Comparison of ENCODE assay signal across 10 mouse cellular contexts in the genomic region with DNA sequence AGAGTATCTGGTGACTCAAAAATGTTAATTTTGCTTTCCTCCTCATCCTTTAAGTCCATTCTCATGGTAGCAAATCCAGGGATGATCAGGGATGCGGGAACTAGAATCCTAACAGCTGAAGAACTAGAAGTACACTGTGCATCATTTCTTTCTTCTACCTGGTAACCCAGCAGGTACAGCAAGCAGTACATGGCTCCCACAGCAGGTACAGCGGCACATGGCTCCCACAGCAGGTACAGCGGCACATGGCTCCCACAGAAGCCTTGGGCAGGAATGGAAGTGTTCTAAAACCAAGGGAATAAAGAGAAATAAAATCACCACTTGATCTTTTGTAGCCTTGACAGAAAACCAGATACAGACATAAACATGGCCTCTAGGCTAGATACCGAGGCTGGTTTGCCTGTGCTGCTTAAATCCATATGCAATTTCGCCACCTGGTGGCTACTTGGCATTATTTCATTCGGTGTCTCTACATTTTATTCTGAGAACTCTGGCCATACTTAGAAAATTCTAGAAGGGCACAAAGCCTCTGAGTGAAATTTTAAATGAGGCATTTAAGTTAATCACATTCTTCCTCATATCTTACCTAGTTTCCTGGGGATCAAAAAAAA. TPM values are rescaled to one million over a fixed set of nuclear protein-coding genes. Genes with fewer than 3 reads are reported as not detected.
A peak's percentile ranks its signal among the peaks of the same experiment; 100 is the strongest.
DNase-seq lines count a peak whose midpoint lies in the region; ATAC-seq and TF ChIP-seq lines count a peak whose summit lies in the region.
"Had no signal": no experiment of that assay in that cellular context is flagged by ENCODE, and none has a peak within 500 bp of the region (broad histone marks: within the 10 kb centered on the region; RNA-seq: fewer than 3 reads in every experiment).

No protein-coding gene starts in this region.

- no peak overlapping the region for H3K4me2 ChIP-seq in heart, embryonic 11.5 days
- H3K4me2 ChIP-seq in midbrain, postnatal 0 days (ENCODE audit: low read depth, low read length, poor library complexity, severe bottlenecking) = no peak overlapping the region
- H3K4me2 ChIP-seq: heart, embryonic 15.5 days; midbrain, embryonic 12.5 days had no signal

- no peaks in the 10 kb centered on the region for H3K27me3 ChIP-seq in heart, embryonic 11.5 days (ENCODE audit: control insufficient read depth, insufficient read depth, low read length)
- no peaks in the 10 kb centered on the region for H3K27me3 ChIP-seq in MEL (ENCODE audit: control insufficient read depth in 1 of 2, insufficient read depth in 2 of 2, low read length in 2 of 2)
- no peaks in the 10 kb centered on the region for H3K27me3 ChIP-seq in cerebellum, adult 2 months (ENCODE audit: control insufficient read depth, insufficient read depth, low read length)
- H3K27me3 ChIP-seq in midbrain, postnatal 0 days (ENCODE audit: insufficient read depth, low read length) = no peaks in the 10 kb centered on the region
- H3K27me3 ChIP-seq: heart, embryonic 15.5 days; midbrain, embryonic 12.5 days had no signal

- TF ChIP-seq CTCF in MEL (IDR thresholded peaks at IDR 0.05 in 2 of 3, conservative IDR thresholded peaks at IDR 0.05 in 1 of 3; ENCODE audit: control insufficient read depth in 1 of 3, insufficient read depth in 1 of 3, low read depth in 2 of 3, low read length in 3 of 3, poor library complexity in 1 of 3, severe bottlenecking in 1 of 3) = peak; percentile 46 to 87 (median 71)
- TF ChIP-seq CTCF in cerebellum, adult 2 months (IDR thresholded peaks at IDR 0.05; ENCODE audit: borderline replicate concordance, insufficient read depth, low read depth, low read length) = peak; percentile 59
- peak; percentile 78 for TF ChIP-seq CTCF in midbrain, postnatal 0 days (IDR thresholded peaks at IDR 0.05)

- peak; percentile 24 for DNase-seq in heart, adult 8-10 months (ENCODE audit: low spot score)
- peak; percentile 87 for DNase-seq in MEL (ENCODE audit: low read depth, low spot score)
- DNase-seq in cerebellum, adult 2 months = peak; percentile 56 to 59
- peak; percentile 15 to 44 for DNase-seq in heart, postnatal 14 days
- DNase-seq in left cerebral cortex, postnatal 25 days (ENCODE audit: low spot score in 2 of 2) = peak; percentile 65 to 69
- DNase-seq in midbrain, postnatal 0 days (ENCODE audit: low spot score) = peak; percentile 83
- peak; percentile 60 for DNase-seq in thymus, postnatal 0 days (ENCODE audit: low spot score)

- TF ChIP-seq POLR2A in MEL (IDR thresholded peaks at IDR 0.05; ENCODE audit: control insufficient read depth in 1 of 2, insufficient read depth in 1 of 2, low read depth in 1 of 2, low read length in 2 of 2, poor library complexity in 1 of 2) = no peak
- TF ChIP-seq POLR2A in cerebellum, adult 2 months (IDR thresholded peaks at IDR 0.05; ENCODE audit: borderline replicate concordance, insufficient read depth, low read length) = no peak

- H3K9me3 ChIP-seq in heart, embryonic 11.5 days (replicated peaks; ENCODE audit: control insufficient read depth, low read length) = no peaks in the 10 kb centered on the region
- no peaks in the 10 kb centered on the region for H3K9me3 ChIP-seq in MEL (replicated peaks; ENCODE audit: insufficient read depth, low read length)
- H3K9me3 ChIP-seq in midbrain, postnatal 0 days (ENCODE audit: low read length) = no peaks in the 10 kb centered on the region
- H3K9me3 ChIP-seq: heart, embryonic 15.5 days; midbrain, embryonic 12.5 days had no signal

- H3K79me2 ChIP-seq in MEL (ENCODE audit: control insufficient read depth, insufficient read depth, low read length, poor library complexity) = no peaks in the 10 kb centered on the region

- no peak overlapping the region for H3K9ac ChIP-seq in heart, embryonic 11.5 days (ENCODE audit: low read depth, low read length)
- H3K9ac ChIP-seq in MEL (ENCODE audit: control insufficient read depth, low read depth, low read length, poor library complexity, severe bottlenecking) = no peak overlapping the region
- no peak overlapping the region for H3K9ac ChIP-seq in midbrain, postnatal 0 days (replicated peaks; ENCODE audit: low read length, poor library complexity, severe bottlenecking)
- H3K9ac ChIP-seq: heart, embryonic 15.5 days; midbrain, embryonic 12.5 days had no signal

- H3K27ac ChIP-seq in heart, embryonic 11.5 days (ENCODE audit: low read depth, low read length) = no peak overlapping the region
- H3K27ac ChIP-seq in MEL (ENCODE audit: control insufficient read depth, low read depth, low read length) = no peak overlapping the region
- no peak overlapping the region; the same call in 1 of the 2 replicates for H3K27ac ChIP-seq in cerebellum, adult 2 months (ENCODE audit: insufficient read depth, low read length)
- no peak overlapping the region for H3K27ac ChIP-seq in midbrain, postnatal 0 days (ENCODE audit: low read depth, low read length)
- H3K27ac ChIP-seq: heart, embryonic 15.5 days; midbrain, embryonic 12.5 days had no signal

- no peaks in the 10 kb centered on the region for H3K36me3 ChIP-seq in heart, embryonic 11.5 days (ENCODE audit: control insufficient read depth, insufficient read depth, low read length)
- H3K36me3 ChIP-seq in MEL (ENCODE audit: control insufficient read depth in 1 of 2, insufficient read depth in 2 of 2, low read length in 2 of 2) = peaks cover 2 to 3% of the 10 kb centered on the region in 2 experiments; a peak in 3 of 4 replicates
- H3K36me3 ChIP-seq in midbrain, postnatal 0 days (ENCODE audit: insufficient read depth, low read length) = no peaks in the 10 kb centered on the region
- H3K36me3 ChIP-seq: heart, embryonic 15.5 days; midbrain, embryonic 12.5 days had no signal

- no peak overlapping the region for H3K4me3 ChIP-seq in heart, embryonic 11.5 days (ENCODE audit: low read depth, low read length)
- H3K4me3 ChIP-seq in MEL (ENCODE audit: control insufficient read depth in 1 of 2, insufficient read depth in 1 of 2, low read depth in 2 of 2, low read length in 2 of 2) = no peak overlapping the region
- no peak overlapping the region for H3K4me3 ChIP-seq in cerebellum, adult 2 months (replicated peaks; ENCODE audit: insufficient read depth, low read depth, low read length)
- H3K4me3 ChIP-seq in midbrain, postnatal 0 days (ENCODE audit: low read depth, low read length) = no peak overlapping the region
- H3K4me3 ChIP-seq: heart, embryonic 15.5 days; midbrain, embryonic 12.5 days had no signal

- H3K4me1 ChIP-seq in heart, embryonic 11.5 days (ENCODE audit: control insufficient read depth, insufficient read depth, low read length) = no peaks in the 10 kb centered on the region
- H3K4me1 ChIP-seq in MEL (ENCODE audit: control insufficient read depth in 1 of 2, insufficient read depth in 2 of 2, low read length in 2 of 2) = no peaks in the 10 kb centered on the region; a peak in 1 of 4 replicates
- peaks cover 2% of the 10 kb centered on the region; the same call in 1 of the 2 replicates for H3K4me1 ChIP-seq in cerebellum, adult 2 months (ENCODE audit: control insufficient read depth, insufficient read depth, low read length)
- no peaks in the 10 kb centered on the region for H3K4me1 ChIP-seq in midbrain, postnatal 0 days (ENCODE audit: insufficient read depth, low read length)
- H3K4me1 ChIP-seq: heart, embryonic 15.5 days; midbrain, embryonic 12.5 days had no signal

- no peak for ATAC-seq in heart, embryonic 11.5 days (replicated peaks; ENCODE audit: insufficient number of reproducible peaks, low FRiP score, low TSS enrichment)
- peak; percentile 63; the same call in 1 of the 2 replicates for ATAC-seq in midbrain, postnatal 0 days (ENCODE audit: low FRiP score)

- no peak for TF ChIP-seq EP300 in MEL (IDR thresholded peaks at IDR 0.05; ENCODE audit: low read depth in 1 of 2, low read length in 2 of 2)

- intact Hi-C loops in heart, postnatal 14 days (cut with DNase I) = loop anchor here (5.0 to 10.0 kb wide), 3 partner anchors 38 to 390 kb away; partner anchors contain the start of genes Tmsb15b1, Tmsb15b2 and Tmsb15l
- intact Hi-C loops in left cerebral cortex, postnatal 25 days (cut with DNase I) = loop anchor here (5.0 to 10.0 kb wide), 4 partner anchors 38 to 420 kb away; partner anchors contain the start of genes Morf4l2, Tceal3, Tmsb15b1 and Tmsb15b2

- 52% methylated on average over 6 of the region's 6 CpGs for WGBS in heart, embryonic 11.5 days (ENCODE audit: insufficient replicate concordance)
- 45% methylated on average over 6 of the region's 6 CpGs for WGBS in cerebellum, adult 2 months
- 44% methylated on average over 6 of the region's 6 CpGs for WGBS in midbrain, postnatal 0 days

- TF ChIP-seq RAD21 in MEL (IDR thresholded peaks at IDR 0.05; ENCODE audit: low read depth, low read length) = peak; percentile 69

RNA-seq across cellular contexts. Expression of gene Zcchc18, which starts 22.2 kb away (rescaled TPM):
- under 1 TPM in 3 of 4 experiments, not detected in 1; 0.12 to 0.29 (median 0.13) TPM for total RNA-seq in heart, adult 8-10 months (2022)
- 4.2 TPM in 2 replicates for polyA plus RNA-seq in heart, embryonic 11.5 days (2014; fragmentation: Nextera tagmentation; extraction: Ambion mirVana)
- 0.04 TPM in 1 of 2 replicates, not detected in the other for total RNA-seq in MEL (2012; rRNA removed)
- under 1 TPM in 1 of 2 experiments, not detected in 1; 0.61 TPM for polyA plus RNA-seq in MEL (2012; ENCODE audit: insufficient read depth in 1 of 2, insufficient read length in 2 of 2, low read depth in 1 of 2, low replicate concordance in 2 of 2, missing spikeins in 1 of 2)
- polyA plus RNA-seq in cerebellum, adult 2 months (2012; rRNA removed) = 219 and 227 TPM in 2 replicates
- total RNA-seq in heart, postnatal 14 days (2021) = under 1 TPM in 1 of 2 experiments, not detected in 1; 0.10 TPM
- 100 to 1,000 TPM; 240 to 266 TPM for total RNA-seq in left cerebral cortex, postnatal 25 days (2021)
- total RNA-seq in midbrain, postnatal 0 days (2014; rRNA removed) = 196 and 224 TPM in 2 replicates
- polyA plus RNA-seq in midbrain, postnatal 0 days (2015; fragmentation: Nextera tagmentation; extraction: Ambion mirVana) = 602 and 631 TPM in 2 replicates
- 2.7 and 3.5 TPM in 2 replicates for polyA plus RNA-seq in thymus, postnatal 0 days (2015; fragmentation: Nextera tagmentation; extraction: Ambion mirVana)

RNA-seq across cellular contexts. Expression of gene Slc25a53, which starts 22.9 kb away (rescaled TPM):
- 1 to 10 TPM; 1.8 to 4.0 (median 2.7) TPM for total RNA-seq in heart, adult 8-10 months (2022)
- 4.9 and 5.5 TPM in 2 replicates for polyA plus RNA-seq in heart, embryonic 11.5 days (2014; fragmentation: Nextera tagmentation; extraction: Ambion mirVana)
- total RNA-seq in MEL (2012; rRNA removed) = 4.2 and 5.1 TPM in 2 replicates
- 1 to 10 TPM in 1 of 2 experiments, not detected in 1; 8.6 TPM for polyA plus RNA-seq in MEL (2012; ENCODE audit: insufficient read depth in 1 of 2, insufficient read length in 2 of 2, low read depth in 1 of 2, low replicate concordance in 2 of 2, missing spikeins in 1 of 2)
- polyA plus RNA-seq in cerebellum, adult 2 months (2012; rRNA removed) = 15.9 and 17.3 TPM in 2 replicates
- total RNA-seq in heart, postnatal 14 days (2021) = 1 to 10 TPM; 4.2 to 5.0 TPM
- total RNA-seq in left cerebral cortex, postnatal 25 days (2021) = 10 to 100 TPM; 23.0 to 32.1 TPM
- total RNA-seq in midbrain, postnatal 0 days (2014; rRNA removed) = 17.6 and 20.6 TPM in 2 replicates
- polyA plus RNA-seq in midbrain, postnatal 0 days (2015; fragmentation: Nextera tagmentation; extraction: Ambion mirVana) = 11.1 and 12.6 TPM in 2 replicates
- polyA plus RNA-seq in thymus, postnatal 0 days (2015; fragmentation: Nextera tagmentation; extraction: Ambion mirVana) = 12.1 and 12.3 TPM in 2 replicates

RNA-seq across cellular contexts. Expression of gene Fam199x, which starts 34.2 kb away (rescaled TPM):
- 1 to 10 TPM; 3.5 to 5.5 (median 4.2) TPM for total RNA-seq in heart, adult 8-10 months (2022)
- polyA plus RNA-seq in heart, embryonic 11.5 days (2014; fragmentation: Nextera tagmentation; extraction: Ambion mirVana) = 7.6 and 7.9 TPM in 2 replicates
- 8.4 and 10.4 TPM in 2 replicates for total RNA-seq in MEL (2012; rRNA removed)
- 1 to 10 TPM in 1 of 2 experiments, not detected in 1; 5.9 TPM for polyA plus RNA-seq in MEL (2012; ENCODE audit: insufficient read depth in 1 of 2, insufficient read length in 2 of 2, low read depth in 1 of 2, low replicate concordance in 2 of 2, missing spikeins in 1 of 2)
- polyA plus RNA-seq in cerebellum, adult 2 months (2012; rRNA removed) = 4.2 and 4.9 TPM in 2 replicates
- 1 to 10 TPM; 4.4 to 4.9 TPM for total RNA-seq in heart, postnatal 14 days (2021)
- 1 to 10 TPM; 7.9 to 9.1 TPM for total RNA-seq in left cerebral cortex, postnatal 25 days (2021)
- total RNA-seq in midbrain, postnatal 0 days (2014; rRNA removed) = 14.8 and 16.3 TPM in 2 replicates
- polyA plus RNA-seq in midbrain, postnatal 0 days (2015; fragmentation: Nextera tagmentation; extraction: Ambion mirVana) = 6.7 and 8.8 TPM in 2 replicates
- polyA plus RNA-seq in thymus, postnatal 0 days (2015; fragmentation: Nextera tagmentation; extraction: Ambion mirVana) = 3.7 and 4.0 TPM in 2 replicates

RNA-seq across cellular contexts. Expression of gene Tmsb15b1, which starts 38.5 kb away (rescaled TPM):
- not detected for total RNA-seq in heart, adult 8-10 months (2022)
- 12.4 and 13.3 TPM in 2 replicates for polyA plus RNA-seq in heart, embryonic 11.5 days (2014; fragmentation: Nextera tagmentation; extraction: Ambion mirVana)
- not detected in 2 replicates for total RNA-seq in MEL (2012; rRNA removed)
- not detected for polyA plus RNA-seq in MEL (2012; ENCODE audit: insufficient read depth in 1 of 2, insufficient read length in 2 of 2, low read depth in 1 of 2, low replicate concordance in 2 of 2, missing spikeins in 1 of 2)
- 13.2 and 15.0 TPM in 2 replicates for polyA plus RNA-seq in cerebellum, adult 2 months (2012; rRNA removed)
- total RNA-seq in heart, postnatal 14 days (2021) = under 1 TPM in 1 of 2 experiments, not detected in 1; 0.93 TPM
- total RNA-seq in left cerebral cortex, postnatal 25 days (2021) = 1 to 10 TPM; 3.0 to 7.7 TPM
- 3.0 and 5.8 TPM in 2 replicates for total RNA-seq in midbrain, postnatal 0 days (2014; rRNA removed)
- polyA plus RNA-seq in midbrain, postnatal 0 days (2015; fragmentation: Nextera tagmentation; extraction: Ambion mirVana) = 34.5 and 41.2 TPM in 2 replicates
- 47.4 and 55.3 TPM in 2 replicates for polyA plus RNA-seq in thymus, postnatal 0 days (2015; fragmentation: Nextera tagmentation; extraction: Ambion mirVana)

RNA-seq across cellular contexts. Expression of gene Tmsb15l, which starts 38.5 kb away (rescaled TPM):
- total RNA-seq in heart, adult 8-10 months (2022) = not detected
- polyA plus RNA-seq in heart, embryonic 11.5 days (2014; fragmentation: Nextera tagmentation; extraction: Ambion mirVana) = 1.3 and 4.3 TPM in 2 replicates
- total RNA-seq in MEL (2012; rRNA removed) = not detected in 2 replicates
- not detected for polyA plus RNA-seq in MEL (2012; ENCODE audit: insufficient read depth in 1 of 2, insufficient read length in 2 of 2, low read depth in 1 of 2, low replicate concordance in 2 of 2, missing spikeins in 1 of 2)
- polyA plus RNA-seq in cerebellum, adult 2 months (2012; rRNA removed) = 6.4 and 7.7 TPM in 2 replicates
- total RNA-seq in heart, postnatal 14 days (2021) = under 1 TPM; 0.48 to 0.49 TPM
- total RNA-seq in left cerebral cortex, postnatal 25 days (2021) = 1 to 10 TPM; 3.1 to 3.8 TPM
- total RNA-seq in midbrain, postnatal 0 days (2014; rRNA removed) = 1.9 and 7.9 TPM in 2 replicates
- polyA plus RNA-seq in midbrain, postnatal 0 days (2015; fragmentation: Nextera tagmentation; extraction: Ambion mirVana) = 7.5 and 9.5 TPM in 2 replicates
- polyA plus RNA-seq in thymus, postnatal 0 days (2015; fragmentation: Nextera tagmentation; extraction: Ambion mirVana) = 4.0 and 9.2 TPM in 2 replicates

Comparison
In these comparisons a context has a peak if more than half of its experiments do, and no peak if none do; other contexts are left out.
1. DNase-seq: peak in every context shown above with its lines; median percentile 87 in MEL; 83 in midbrain, postnatal 0 days; 67 in left cerebral cortex, postnatal 25 days; 60 in thymus, postnatal 0 days; 58 in cerebellum, adult 2 months; 30 in heart, postnatal 14 days; 24 in heart, adult 8-10 months.
2. RNA of gene Zcchc18, which starts 22.2 kb away (total RNA-seq): 240 to 266 TPM in left cerebral cortex, postnatal 25 days and 196 to 224 TPM in midbrain, postnatal 0 days; 0.12 to 0.29 TPM in heart, adult 8-10 months, 0.10 TPM in heart, postnatal 14 days and 0.04 TPM in MEL; every median in the first group is over 100 times any median in the second.
3. Peak in every context shown above with its lines, with median percentiles within 50 percentile points of each other: CTCF ChIP-seq.